Mouse (Mus musculus): ENCODE data around the gene Psmd13.

Psmd13 gene

GRCm38 (mm10) chr7:140907131-140907530, 25.4 kb downstream of the Psmd13 start:
- DNase-seq (ENCODE audit: low spot score in 2 of 2), result no peak

GRCm38 (mm10) chr7:140907697-140908096, 25.9 kb downstream of the Psmd13 start:
- DNase-seq (ENCODE audit: low spot score in 2 of 2), result no peak

DNA sequence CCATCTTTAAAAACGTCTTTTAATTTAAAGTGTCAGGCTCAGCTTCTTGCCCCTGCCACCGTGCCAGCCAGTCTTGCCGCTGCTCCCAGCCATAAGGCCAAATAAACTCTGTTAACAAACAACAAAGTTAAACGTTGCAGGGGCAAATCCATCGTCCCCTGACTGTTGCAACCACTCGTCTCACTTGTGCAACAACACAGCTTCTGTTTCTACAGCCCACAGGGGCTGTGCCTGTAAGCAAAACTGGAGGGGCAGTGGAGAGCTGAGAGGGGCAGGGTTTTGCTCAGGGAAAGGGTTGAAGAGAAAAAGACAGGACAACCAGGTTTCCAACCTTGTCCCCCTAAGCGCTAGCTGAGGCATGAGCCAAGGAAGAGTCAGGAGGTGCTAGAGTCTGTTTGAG, 26.4 kb downstream of the Psmd13 start:
- no peak for DNase-seq (ENCODE audit: low spot score in 2 of 2)

DNA sequence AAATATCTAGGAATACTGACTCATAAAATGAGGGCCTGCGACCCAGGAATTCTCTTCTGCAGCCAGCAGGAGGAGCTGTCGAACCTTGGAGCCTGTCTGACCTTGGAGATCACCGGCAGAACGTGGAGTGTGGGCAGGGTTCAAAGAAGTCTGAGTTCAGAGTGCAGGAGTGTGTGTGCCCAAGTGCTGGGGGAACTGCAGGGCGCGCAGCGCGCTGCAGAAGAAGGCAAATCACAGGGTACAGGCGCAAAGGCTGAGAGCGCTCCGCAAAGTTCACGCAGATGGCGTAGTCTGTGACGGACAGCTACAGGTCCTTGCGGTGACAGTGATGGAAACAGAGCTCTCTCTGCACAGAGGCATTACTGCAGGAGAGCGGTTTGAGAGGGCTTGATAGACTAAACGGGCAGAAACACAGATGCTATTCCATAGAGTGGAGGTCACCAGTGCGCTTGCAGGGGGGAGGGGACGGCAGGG, 26.9 kb downstream of the Psmd13 start:
- DNase-seq (ENCODE audit: low spot score in 2 of 2), result peak; percentile 53 to 79

DNA sequence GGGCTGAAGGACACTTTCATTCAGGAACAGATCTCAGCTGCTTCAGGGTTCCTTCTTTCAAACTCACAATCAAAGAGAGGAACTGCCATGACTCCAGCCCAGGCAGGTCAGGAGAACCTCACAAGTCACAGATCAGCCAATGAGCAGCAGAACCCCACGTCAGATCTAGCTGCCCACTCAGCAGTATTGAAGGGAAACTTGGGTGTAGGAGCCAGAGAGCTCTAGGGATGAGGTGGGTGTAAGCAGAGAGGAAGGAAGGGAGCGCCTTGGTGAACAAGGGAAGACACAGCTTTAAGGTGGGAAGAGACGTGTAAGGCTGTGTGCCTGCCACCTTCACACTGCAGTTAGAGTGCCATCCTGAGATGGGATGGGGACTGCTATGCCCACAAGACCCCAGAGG, 30.5 kb downstream of the Psmd13 start:
- DNase-seq (ENCODE audit: low spot score in 2 of 2), result no peak

DNA sequence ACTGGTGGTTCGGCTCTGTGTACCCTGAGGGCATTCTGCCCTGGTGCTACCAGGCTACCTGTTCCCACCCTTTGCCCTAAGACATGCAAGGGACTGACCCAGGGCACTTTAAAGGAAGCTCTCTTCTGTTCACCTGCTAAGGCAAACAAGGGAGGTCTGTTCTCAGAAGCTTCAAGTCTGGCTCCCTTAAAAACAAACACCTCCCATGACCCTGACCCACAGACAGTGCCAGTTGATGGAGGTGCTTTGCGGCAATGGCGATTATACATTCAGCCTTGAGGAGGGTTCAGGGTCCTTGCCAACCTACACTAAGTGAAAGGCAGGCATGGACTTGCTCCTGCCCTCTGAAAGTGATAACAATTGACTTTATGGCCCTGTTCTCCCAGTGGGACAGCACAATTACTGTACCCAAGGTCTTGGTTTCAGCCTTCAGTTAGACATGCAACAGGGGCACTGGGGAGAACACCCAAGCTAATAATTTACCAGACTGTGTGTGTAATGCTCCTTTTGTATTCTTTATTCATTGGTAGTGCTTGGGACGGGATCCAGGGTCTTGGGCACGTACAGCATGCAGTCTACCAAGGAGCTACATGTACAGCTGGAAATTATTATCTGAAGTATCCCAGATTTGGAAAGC, 31.2 kb downstream of the Psmd13 start:
- no peak for DNase-seq (ENCODE audit: low spot score in 2 of 2)

GRCm38 (mm10) chr7:140914031-140914690, 32.4 kb downstream of the Psmd13 start:
- DNase-seq (ENCODE audit: low spot score in 2 of 2), result no peak

GRCm38 (mm10) chr7:140919911-140920310, 38.1 kb downstream of the Psmd13 start:
- DNase-seq (ENCODE audit: low spot score in 2 of 2), result no peak

- DNase-seq (ENCODE audit: low spot score in 2 of 2), result no peak
These were observed 38.8 kb downstream of the Psmd13 start, which contains the start of gene Nlrp6 for GRCm38 (mm10) chr7:140920418-140921029. Nlrp6 (plus strand) TSS chr7:140920902.

GRCm38 (mm10) chr7:140921225-140921975, 39.6 kb downstream of the Psmd13 start:
- no peak for DNase-seq (ENCODE audit: low spot score in 2 of 2)

GRCm38 (mm10) chr7:140922398-140923069, 40.8 kb downstream of the Psmd13 start:
- no peak for DNase-seq (ENCODE audit: low spot score in 2 of 2)

- no peak for DNase-seq (ENCODE audit: low spot score in 2 of 2)
These were observed 41.5 kb downstream of the Psmd13 start for GRCm38 (mm10) chr7:140923070-140923775.

GRCm38 (mm10) chr7:140927181-140927580, 45.4 kb downstream of the Psmd13 start:
- no peak for DNase-seq (ENCODE audit: low spot score in 2 of 2)

DNA sequence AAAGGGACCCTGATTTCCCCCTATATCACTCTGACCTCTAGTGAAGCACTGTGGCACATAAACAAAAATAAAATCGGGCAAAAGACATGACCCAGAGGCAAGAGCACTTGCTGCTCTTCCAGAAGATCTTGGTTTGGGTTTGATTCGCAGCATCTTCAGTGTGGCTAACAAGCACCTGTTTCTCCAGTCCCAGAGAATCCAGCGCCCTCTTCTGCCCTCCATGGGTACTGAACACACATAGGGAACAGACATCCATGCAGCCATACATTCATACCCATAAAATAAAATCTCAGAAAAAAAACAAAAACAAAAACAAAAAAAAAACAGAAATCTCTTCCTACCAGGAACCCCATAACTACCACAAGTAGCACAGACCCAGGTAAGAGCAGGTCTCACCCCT, 56.7 kb downstream of the Psmd13 start:
- peak in 1 of 2 experiments; percentile 26 for DNase-seq (ENCODE audit: low spot score in 2 of 2)

- DNase-seq (ENCODE audit: low spot score in 2 of 2), result no peak
These were observed 57.1 kb downstream of the Psmd13 start for GRCm38 (mm10) chr7:140938896-140939295.

DNA sequence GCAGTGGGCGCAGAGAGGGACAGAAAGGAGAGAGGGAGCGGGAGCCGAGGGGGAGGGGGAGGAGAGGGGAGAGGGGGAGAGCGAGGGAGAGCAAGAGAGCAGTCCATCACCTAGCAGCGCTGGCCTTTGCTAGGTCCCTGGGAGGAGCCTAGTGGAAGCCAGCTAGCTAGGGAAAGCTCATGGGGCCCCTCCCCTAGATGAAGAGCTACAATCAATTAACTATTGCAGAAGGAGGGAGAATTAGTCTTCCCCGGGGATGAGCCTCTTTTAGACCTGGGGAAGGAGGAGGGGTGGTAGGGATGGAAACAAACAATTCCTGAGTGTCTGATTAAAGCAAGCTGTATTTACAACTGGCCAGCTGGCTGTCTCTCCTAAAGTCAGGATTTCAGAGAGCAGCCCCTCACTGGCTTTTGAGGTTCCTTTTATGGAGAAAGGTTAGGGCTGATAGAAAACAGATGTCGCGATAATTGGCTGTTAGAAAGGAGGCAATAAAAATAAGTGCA, 58.0 kb downstream of the Psmd13 start:
- no peak for DNase-seq (ENCODE audit: low spot score in 2 of 2)

- DNase-seq (ENCODE audit: low spot score in 2 of 2), result peak; percentile 70 to 84
These were observed 59.7 kb downstream of the Psmd13 start, which contains the start of gene Pgghg for GRCm38 (mm10) chr7:140941222-140942051. Pgghg (plus strand) TSS chr7:140941391.

GRCm38 (mm10) chr7:140942341-140942740, 60.6 kb downstream of the Psmd13 start:
- no peak for DNase-seq (ENCODE audit: low spot score in 2 of 2)

DNA sequence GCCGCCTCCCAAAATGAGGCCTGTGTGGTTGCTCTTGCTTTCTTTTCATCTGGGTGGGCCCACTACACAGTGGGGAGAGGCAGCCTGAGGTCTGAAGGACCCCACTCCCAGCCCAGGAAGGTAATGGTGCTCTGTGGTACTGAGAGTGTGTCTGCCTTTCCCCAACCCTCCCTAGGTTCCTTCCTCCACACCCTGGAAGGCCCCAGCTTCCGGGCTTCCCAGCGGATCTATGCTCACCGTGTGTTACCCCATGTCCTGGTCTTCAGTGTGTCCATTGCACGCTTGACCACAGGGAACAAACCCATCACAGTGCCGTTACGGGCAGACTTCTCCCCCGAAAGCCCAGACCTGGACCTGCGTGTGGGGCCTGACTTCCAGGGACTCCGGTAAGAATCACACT, 61.0 kb downstream of the Psmd13 start:
- no peak for DNase-seq (ENCODE audit: low spot score in 2 of 2)

DNA sequence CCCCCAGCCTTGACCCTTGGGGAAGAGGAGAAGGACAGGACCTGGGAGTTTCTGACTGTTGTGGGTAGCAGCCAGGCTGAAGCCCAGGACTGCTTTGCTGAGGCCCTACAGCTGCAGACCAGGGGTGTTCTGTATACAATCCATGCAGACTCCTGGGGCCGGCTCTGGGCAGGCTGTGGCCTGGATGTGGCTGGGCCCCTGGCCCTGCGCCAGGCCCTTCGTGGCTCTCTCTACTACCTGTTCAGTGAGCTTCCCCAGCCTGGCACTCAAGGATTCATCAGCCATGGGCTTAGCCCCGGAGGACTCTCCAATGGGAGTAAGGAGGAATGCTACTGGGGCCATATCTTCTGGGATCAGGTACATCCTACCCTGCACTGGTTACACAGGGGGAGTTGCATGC, 61.6 kb downstream of the Psmd13 start:
- DNase-seq (ENCODE audit: low spot score in 2 of 2), result no peak

Data from spleen, postnatal 10 days (tissue).